Mouse (Mus musculus) B cell, adult 2 months (primary cell): Measurements from ENCODE around the gene Bnc2.

ENCODE experiments used
- DNase-seq, 2 experiments: peaks; one replicate each; pipeline ENCODE4 v3.0.0; 2022

Gene Bnc2

DNA sequence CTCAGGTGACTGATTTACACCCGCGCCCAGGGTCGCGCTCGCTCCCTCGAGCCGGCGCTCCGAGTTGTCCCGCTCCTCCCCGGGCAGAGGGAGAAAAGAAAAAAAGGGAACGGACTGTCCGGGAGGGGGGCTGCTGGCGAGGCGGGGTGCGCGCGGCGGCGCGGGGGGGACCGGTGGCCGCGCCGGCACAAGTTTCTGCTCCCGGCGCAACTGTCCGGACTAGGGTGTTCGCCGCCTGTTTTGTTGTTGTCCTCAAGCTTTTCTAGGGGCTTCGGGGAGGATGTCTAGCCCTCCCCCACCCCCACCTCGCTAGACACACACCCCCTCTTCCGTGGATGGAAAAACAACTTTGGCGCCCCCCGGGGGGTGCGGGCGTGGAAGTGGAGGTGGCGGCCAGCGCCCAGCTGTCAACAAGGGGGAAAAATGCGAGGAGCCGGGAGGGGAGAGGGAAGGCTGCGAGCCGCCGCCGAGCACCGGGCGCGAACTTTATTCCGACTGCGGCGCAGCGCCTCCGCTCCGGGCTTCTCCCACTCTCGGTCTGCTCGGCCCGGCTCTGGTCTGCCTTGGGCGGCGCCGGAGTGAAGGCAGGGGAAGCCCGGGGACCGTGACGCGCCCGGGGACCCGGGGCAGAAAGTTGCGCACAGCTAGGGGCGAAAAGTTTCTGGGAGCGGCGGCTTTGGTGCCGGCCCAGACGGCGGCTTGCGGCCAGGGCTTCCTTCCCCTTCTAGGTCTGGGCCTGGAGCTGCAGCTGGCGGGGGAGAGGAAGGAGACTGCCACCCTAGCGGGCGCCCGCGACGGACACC lies at the start of gene Bnc2:
Gene Bnc2 (minus strand): TSS at position 105 of the 803 bp plus-strand sequence.
- no peak for DNase-seq

- DNase-seq = no peak
These were observed 32.9 kb upstream of the Bnc2 start for GRCm38 (mm10) chr4:84707961-84708360.

DNA sequence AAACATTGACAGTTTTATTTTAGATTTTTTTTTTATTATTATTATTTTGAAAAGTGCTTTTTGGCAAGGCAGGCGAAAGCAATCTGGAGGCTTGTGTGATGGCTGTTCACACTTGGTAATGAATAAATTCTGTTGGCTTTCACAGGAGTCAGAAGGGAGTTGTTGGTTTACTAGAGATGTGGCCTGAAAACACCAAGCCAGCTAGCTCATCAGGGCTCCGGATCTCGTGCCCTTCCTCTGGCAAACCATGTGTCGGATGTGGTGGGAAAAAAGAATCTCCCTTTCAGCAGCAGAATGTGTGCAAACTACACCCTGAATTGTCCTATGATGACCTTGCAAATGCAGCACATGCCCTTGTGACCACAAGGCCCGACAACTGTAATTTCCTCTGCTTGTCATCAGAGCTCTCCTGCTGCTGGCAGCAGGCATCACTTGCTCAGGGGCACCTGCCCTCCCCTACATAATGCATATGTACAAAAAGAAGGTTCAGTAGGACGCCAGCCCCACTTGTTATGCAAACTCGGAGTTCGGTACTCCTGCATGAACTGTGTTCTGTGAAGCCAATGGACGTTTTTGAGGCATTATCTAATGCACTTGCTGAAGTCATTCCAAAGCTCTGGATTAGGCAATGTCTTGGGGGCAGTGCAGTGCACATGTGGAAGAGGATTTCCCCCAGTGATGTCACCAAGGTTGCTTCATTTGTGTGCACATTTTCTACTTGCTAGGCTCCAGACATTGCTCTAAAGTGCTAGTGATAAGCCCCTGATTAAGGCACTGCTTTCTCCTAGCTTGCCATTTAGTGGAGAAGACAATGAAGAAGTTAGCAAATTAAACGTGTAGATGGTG lies 10.7 kb upstream of the Bnc2 start:
- DNase-seq = no peak

- DNase-seq = no peak
These were observed 9.9 kb upstream of the Bnc2 start for GRCm38 (mm10) chr4:84685009-84685408.

- no peak for DNase-seq
These were observed 870 bp upstream of the Bnc2 start for GRCm38 (mm10) chr4:84675974-84676315.

DNA sequence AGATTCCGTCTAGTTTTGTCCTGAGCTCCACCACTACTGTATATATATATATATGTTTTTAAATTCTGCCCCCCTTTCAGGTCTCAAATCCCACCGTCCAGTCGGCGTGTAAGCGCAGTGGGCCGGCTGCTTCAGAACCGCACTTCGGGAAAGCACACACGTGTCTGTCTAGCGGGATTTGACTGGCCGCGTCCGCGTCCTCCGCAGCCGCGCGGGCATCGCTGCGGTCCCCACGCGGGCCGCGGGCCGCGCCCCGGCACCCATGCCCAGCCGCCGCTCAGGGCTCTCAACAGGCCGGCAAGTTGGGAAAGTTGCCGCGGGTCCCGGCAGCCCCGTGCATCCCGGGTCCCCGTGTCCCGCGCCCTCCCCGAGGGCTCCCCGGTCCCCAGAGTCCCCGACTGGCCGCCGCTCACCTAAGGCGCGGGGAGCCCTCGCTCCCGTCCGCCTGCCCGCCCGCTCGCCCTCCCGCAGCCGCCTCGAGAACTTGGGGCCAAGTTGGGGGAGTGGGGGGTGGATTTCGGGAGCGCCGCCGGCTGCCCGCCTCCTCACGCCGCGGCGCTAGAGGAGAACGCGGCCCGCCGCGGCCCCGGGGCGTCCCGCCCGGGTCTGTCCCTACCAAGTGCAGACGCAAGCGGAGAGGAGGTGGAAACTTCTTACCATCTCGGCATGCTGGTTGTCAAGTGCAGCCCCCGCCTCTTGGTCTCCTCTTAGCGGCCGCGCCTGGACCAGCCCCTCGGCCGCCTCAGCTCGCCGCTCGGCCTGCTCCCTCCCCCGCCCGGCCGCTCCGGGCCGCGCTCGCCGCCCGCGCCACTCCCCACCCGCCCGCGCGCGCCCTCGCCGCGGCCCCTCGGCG lies 531 bp downstream of the Bnc2 start:
- DNase-seq = no peak

DNA sequence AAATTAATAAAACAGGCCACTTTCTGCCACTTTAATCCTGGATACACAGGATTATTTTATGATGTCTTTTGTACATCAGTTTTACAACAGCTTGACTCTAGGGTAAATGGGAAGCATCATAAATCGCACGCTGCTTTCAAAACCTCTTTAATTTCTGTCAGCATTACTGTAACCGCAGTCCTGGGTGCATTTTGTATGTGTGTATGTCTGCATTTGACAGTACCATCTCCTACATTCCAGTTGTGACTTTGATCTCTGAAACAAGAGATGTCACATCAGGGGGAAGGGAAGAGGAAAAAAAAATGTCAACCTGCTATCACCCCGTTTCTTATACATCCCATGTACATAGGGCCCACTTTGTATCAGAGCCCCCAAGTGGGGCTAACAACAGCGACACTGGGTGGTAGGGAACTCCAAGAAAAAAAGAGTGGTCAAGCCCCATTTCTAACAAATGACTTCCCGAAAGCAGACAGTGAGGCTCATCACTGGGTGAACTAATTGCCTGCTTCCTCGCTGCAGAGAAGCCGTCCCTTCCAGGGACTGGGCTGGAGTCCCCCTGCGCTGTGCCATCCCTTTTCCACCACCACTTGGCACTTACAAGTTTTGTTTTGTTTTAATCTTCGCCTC lies 1.3 kb downstream of the Bnc2 start:
- DNase-seq = no peak

DNA sequence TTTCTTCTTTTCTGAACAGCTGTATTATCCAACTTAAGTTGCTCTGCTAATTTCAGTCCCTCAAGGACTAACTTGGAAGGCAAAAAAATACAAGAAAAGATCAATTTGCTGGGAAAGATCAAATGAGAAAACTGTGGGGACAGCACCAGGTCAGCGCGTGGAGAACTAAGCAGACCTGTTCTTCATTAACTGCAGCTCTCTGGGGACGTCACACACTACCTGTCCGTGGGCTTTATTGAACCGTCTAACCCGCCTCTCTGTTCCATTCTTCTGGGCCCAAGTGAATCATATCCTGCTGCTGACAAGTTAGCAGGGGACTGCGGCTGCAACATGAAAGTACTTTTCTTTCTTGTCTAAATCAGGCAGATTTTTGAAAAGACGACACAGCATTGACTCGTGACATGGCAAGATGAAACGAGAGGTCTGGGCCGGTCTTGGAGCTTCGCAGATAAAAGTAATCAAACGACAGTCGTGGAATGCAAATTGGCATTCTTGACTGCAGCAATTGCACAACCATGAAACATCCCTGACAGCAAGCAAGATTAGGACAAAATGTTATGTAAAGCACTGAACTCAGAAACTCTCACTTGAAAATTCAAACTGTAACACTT lies 2.8 kb downstream of the Bnc2 start:
- no peak for DNase-seq

DNA sequence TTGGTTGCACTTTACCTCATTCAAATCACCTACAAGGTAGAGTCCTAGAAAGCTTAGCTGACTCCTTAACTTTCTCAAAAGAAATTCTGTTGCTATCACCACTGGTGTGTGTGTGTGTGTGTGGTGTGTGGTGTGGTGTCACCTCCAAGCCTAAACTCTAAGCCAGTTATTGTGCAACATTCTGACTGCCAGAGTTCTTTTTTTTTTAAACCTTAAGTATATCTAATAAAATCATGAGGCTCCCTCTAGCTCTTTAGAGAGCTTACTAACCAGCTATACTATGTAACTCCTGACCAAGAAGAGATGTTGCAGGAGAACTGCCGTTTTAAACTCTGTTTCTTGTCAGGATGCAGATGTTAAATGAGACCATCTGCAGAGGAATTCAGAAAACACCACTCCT lies 4.1 kb downstream of the Bnc2 start:
- DNase-seq = no peak

GRCm38 (mm10) chr4:84669650-84670049 lies 5.4 kb downstream of the Bnc2 start:
- no peak for DNase-seq

DNA sequence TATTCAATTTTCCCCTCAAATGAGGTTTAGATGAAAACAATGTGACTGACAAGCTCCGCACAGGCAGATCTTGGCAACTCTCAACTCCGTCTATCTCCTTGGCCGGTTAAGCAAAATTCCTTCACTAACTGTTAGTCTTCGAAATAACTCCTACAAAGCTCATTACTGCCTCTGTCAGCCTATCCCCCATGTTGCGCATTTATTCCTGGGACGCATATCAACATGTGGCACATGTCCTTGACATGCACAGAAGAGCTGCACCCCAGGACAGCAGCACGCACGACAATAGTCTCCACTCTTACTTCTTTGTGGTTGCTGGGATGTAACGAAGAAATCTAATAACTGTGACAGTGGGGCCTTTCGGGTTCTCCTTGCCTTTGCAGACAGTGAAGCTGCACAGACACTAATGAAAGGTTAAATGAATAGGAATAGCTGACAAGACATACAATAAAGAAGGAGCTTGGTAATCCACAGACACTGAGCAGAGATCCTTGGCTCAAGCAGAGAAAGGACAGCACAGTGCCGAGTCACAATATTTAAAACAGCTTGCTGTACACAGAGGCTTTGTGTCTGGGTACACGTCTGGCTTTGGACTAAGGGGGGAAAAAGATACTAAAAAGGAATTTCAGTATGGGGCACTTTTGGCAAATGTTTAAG lies 6.0 kb downstream of the Bnc2 start:
- no peak for DNase-seq

DNA sequence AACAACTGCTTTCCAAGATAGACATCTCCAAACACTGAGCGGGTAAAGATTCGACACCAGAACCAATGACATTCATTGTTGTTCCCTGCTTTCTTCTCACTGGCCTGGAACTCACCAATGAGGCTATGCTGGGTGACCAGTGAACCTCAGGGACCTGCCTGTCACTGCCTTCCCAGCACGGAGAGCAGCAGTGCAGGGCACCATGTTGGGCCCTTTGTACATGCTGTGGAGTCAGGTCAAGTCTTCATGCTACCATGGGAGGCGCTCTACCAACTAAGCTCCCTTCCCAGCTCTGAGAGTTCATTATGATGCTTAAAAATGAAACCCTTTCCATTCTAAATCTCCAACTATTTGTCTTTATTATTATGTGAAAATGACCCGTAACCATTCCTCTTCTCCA lies 6.8 kb downstream of the Bnc2 start:
- DNase-seq = no peak

- DNase-seq = no peak
These were observed 12.6 kb downstream of the Bnc2 start for GRCm38 (mm10) chr4:84662228-84663065.

- no peak for DNase-seq
These were observed 13.7 kb downstream of the Bnc2 start for GRCm38 (mm10) chr4:84661341-84661740.

DNA sequence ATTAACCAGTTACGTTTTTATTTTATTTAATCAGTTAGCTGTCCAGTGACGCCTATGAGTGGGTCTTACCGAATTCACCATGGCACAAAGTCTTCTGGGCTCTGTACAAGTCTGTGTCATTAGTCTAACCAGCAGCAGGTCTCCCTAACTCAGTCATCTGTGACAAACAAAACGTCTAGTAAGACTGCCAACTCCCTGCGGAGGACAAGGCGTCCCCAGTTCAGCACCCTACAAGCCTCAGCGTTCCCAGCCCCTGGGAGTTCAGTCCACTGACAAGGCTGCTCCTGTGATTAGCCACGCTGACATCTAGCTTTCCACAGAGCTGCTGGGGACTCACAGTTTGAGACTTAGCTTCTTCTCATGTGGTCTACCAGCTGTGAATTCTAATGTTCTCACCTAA lies 23.3 kb downstream of the Bnc2 start:
- no peak for DNase-seq

DNA sequence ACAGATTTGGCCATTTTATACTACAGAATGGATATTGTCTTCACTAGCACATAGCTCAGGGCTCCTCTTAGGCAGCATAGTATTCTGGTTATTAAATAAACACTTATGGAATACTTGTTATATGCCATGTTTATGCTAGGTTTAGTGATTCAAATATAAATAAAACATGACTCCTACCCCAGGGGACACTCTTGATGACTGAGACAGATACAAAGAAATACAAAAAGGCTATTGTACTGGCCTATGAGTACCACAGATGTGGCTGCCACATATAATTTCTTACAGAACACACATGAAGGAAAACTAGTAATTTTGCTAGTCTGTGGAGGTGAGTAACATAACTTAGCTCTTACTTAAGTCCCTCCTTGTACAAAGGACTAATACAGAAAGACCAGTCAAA lies 28.5 kb downstream of the Bnc2 start:
- no peak for DNase-seq

GRCm38 (mm10) chr4:84639166-84639565 lies 35.9 kb downstream of the Bnc2 start:
- no peak for DNase-seq

- no peak for DNase-seq
These were observed 37.4 kb downstream of the Bnc2 start for GRCm38 (mm10) chr4:84637641-84638040.

DNA sequence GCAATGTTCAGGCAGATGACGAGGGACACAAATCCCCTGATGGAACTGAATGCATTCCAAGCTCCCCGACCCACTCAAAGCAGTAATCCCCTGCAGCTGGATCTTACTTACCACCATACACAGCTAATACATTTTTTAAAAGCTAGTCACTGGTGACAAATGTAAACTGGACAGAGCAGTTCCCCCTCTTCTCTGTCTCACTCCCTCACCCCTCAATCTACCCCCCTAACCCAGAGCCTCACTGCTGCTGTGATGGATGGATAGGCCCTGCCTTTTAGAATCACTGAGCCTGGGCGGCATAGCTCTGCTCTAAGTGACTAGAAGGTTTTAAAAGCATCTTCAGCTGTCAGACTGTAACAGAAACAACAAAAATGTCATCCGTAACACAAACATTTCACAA lies 40.3 kb downstream of the Bnc2 start:
- no peak for DNase-seq

GRCm38 (mm10) chr4:84633991-84634390 lies 41.1 kb downstream of the Bnc2 start:
- no peak for DNase-seq
